Mouse (Mus musculus): ENCODE data around the gene Rnf186. TPM values are rescaled to one million over a fixed set of nuclear protein-coding genes. Genes with fewer than 3 reads are reported as not detected.
"Not testable (repeated sequence)": the region's sequence is repeated elsewhere in the genome, so short reads cannot be mapped to it uniquely, and the experiment has no call there.

The Rnf186 gene
- polyA plus RNA-seq, 1 experiment: 96.1 TPM

DNA sequence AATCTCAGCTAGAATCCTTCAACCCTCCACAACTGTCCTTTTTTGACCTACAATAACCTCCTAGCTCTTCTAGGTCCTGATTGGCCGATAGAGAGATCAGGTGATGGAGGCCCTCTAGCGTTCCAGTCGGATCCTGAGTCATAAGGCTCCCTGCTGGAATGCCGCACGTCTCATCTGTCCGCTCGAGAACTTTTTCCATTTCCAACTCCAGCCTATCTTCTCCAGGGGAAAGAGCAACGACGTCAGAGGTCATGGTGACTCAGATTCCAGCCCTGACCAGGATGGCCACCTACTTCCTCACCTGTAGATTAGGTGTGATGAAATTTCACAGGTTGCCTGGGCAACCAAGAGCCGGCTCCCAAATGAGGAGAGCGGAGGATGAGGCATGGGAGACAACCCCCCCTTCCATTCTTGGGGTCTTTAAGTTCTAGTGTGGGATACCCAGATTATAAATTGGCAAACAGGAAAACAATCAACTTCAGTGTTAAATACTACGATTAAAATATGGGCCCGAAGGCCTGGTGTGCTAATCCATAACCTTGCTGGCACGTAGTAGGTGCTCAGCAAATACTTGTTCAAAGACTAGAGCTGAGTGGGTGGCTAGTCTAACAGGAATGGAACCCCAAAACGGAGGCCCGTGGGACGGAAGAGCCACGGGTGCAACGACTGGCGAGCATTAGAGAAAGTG is 5.4 kb downstream of the Rnf186 start:
- DNase-seq (ENCODE audit: low read depth): peak; percentile 74

DNA sequence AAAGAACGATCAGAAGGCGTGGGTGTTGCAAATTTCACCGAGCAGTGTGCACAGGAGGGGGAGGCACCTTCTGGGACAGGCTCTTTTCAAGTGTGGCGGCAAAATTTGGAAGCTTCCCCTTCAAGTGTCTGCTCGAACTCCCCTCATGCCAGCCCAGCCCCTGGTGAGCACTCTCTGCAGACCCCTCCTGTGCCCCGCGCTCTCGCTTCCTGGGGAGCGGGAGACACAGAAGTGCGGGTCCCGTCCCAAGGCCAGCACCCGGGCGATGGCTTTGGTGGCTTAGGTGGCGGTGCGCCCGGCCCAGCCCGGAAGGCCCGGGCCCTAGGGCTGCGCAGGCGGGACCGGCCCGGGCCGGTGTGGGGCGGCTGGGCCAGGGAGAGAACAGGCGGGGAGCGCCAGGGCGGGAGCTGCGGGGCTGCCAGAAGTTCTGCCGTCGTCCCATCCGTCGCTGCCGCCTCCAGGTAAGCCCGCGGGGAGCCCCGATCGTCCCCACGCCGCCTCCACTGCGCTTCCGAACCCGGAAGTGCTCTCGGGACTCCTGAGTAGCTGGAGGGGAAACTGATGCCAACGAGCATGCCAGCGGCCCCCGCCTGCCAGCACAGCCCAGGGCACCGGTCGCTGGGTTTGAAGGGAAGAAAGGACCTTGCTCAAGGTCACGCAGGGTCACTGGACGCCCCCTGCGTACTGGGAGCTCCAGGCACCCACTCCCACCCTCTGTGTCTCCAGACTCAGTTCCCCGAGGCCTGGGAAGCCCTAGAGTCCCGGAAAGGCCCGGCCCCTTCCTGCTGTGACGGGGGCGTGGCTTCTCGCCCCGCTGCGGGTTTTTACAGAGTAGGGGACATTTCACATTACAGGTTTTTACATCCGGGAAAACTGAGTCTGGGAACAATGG is 6.2 kb downstream of the Rnf186 start, which contains the start of gene Tmco4:
Gene Tmco4 (plus strand): TSS at position 62 of the 892 bp plus-strand sequence.
- DNase-seq (ENCODE audit: low read depth): no peak

DNA sequence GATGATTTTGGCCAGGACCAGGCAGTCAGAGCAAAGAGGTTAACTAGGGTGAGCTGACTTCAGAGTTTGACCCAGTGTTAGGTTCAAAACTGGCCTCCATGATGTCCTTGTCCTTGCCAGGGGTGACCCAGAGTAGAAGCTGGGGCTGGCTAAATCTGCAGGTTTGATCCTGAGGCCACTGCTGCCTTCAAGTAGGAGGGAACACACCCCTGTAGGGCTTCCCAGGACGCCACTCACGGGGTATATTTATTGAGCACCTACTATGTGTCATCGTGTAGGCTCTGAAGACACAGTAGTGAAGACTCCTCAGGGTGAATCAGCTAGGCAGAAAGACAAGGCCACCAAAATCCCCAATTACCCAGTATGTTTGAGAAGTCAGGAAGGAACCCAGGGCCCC is 6.8 kb downstream of the Rnf186 start:
- DNase-seq (ENCODE audit: low read depth): no peak

DNA sequence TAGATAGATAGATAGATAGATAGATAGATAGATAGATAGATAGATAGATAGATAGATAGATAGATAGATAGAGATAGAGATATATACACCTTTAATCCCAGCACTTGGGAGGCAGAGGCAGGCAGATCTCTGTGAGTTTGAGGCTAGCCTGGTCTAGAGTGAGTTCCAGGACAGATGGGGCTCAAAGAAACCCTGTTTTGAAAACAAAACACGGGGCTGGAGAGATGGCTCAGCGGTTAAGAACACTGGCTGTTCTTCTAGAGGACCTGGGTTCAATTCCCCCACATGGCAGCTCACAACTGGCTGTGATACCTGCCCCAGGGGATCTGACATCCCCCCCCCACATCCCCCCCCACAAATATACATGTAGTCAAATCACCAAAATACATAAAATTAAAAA is 7.6 kb downstream of the Rnf186 start:
- not testable (repeated sequence) for DNase-seq (ENCODE audit: low read depth)

DNA sequence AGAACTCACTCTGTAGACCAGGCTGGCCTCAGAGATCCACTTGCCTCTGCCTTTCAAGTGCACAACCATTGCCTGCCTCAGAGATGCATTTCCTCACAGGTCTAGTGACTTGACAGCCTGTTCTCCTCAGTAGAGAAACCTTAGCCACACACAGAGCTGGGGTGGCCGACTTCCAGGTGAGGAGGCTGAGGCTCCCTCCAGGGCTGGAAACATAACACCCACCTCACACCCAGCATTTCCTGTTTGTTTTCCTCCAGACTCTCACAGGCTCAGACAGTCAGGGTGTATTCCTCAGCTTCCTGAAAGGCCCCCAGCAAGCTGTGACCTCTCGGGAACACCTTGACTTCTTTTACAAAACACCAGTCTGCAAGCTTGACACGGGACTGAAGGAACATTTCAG is 8.3 kb downstream of the Rnf186 start:
- DNase-seq (ENCODE audit: low read depth): no peak

DNA sequence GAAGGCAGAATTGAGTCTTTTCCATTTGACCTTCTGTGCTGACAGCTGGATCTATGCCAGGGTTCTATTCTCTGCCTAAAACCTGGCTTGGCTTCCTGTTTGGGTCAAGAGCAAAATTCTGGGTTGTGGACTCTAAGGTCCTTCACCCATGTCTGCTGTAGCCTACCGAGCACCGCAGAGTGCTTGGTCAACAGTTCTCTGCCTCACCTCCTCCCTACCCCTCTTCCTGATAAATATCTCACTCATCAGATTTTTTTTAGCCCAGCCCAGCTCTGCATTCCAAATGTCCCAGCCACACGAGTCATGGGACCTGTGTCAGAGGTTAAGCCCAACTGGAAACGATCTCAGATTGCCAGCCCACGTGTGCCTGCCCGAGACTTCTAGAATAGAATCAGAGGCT is 9.1 kb downstream of the Rnf186 start:
- DNase-seq (ENCODE audit: low read depth): no peak

DNA sequence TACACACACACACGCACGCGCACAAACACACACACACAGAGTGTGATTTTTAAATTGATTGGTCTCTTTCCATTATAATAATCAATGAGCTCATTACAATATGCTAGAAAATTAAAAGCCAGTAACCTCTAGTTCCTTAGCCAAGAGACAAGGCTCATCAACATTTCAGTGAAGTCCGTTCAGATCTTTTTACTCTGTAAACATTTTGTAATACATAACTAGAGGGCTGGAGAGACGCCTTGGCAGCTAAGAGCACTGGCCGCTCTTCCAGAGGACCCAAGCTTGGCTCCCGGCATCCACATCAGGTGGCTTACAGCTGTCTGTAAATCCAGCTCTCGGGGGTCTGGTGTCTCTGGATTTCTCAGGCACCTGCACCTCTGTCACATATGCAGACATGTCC is 13.1 kb downstream of the Rnf186 start:
- no peak for DNase-seq (ENCODE audit: low read depth)

DNA sequence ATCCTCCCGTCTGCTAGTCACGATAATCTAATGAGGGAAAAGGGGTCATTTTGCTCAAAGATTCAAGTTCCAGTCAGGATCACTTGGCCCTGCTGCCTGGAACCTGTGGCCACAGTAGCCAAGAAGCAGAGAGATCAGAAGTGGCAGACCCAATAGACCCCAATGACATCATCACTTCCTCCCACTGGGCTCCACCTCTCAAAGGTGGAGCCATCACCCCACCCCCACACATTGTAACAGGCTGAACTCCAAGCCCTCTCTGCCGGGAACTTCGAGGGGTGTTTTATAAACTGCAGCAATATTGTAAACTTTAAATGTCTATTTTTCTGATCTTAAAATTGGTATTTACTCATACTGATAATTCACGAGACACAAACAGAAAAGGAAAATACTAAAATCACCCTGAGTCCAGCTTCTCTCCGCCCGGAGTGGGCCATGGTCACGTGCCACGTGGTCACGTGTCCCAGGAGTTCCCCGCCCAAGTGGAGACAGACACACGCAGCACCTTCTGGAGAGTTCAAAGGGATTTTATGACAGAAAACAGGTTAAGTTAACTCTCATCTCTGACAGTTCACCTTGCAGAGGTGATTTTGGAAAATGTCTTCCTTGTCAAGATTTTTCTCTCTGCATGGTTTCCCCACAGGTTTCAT is 14.0 kb downstream of the Rnf186 start:
- DNase-seq (ENCODE audit: low read depth): no peak

DNA sequence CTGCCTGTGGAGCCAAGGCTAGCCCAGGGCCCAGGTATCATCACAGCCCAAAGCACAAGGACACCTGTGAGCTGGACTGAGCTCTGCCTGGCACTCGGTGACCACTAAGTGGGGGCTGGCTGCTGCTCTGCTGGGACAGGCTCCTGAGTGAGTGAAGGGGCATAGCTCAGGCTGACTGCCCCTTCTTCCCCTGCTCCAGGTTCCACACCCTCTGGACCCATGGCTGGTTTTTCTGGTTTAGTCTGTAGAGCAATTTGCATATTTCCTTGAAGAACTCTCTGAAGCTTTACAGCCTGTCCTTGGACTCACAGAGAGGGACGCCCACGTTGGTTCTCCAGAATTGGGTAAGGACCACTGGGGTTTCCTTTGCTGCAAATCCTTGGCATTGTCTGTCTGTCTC is 16.5 kb downstream of the Rnf186 start:
- no peak for DNase-seq (ENCODE audit: low read depth)

DNA sequence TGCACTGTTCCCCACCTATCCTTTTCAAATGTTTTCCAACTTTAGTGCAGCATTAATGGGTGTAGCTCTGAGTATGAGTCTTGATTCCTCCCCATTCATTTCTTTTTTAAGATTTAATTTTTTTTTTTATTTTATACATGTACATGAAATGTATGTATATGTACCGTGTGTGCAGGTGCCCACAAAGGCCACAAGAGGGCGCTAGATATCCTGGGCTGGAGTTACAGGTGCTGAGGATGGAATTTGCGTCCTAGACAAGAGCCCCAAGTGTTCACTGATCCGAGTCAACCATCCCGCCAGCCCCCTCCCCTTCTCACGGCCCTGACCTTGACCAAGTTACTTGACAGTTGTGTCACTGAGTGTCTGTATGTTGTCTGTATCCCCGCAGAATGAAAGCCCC is 17.8 kb downstream of the Rnf186 start:
- DNase-seq (ENCODE audit: low read depth): no peak

DNA sequence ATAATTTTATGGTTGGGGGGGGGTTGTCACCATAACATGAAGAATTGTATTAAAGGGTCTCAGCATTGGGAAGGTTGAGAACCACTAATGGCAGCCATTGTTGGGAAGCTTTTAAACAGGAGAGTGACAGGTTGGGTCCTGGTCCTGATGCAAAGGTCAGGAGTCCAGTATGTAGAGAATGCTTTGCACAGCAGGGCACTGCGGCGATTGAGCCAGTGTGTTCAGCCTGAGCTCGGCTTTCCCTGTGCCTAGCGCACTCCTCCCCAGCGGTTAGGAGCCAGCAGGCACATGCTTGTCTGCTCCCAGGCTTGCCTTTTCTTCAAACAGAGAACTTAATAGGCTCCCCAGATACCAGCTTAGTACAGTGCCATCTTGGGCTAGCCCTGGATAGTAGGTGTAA is 19.4 kb downstream of the Rnf186 start:
- DNase-seq (ENCODE audit: low read depth): no peak

DNA sequence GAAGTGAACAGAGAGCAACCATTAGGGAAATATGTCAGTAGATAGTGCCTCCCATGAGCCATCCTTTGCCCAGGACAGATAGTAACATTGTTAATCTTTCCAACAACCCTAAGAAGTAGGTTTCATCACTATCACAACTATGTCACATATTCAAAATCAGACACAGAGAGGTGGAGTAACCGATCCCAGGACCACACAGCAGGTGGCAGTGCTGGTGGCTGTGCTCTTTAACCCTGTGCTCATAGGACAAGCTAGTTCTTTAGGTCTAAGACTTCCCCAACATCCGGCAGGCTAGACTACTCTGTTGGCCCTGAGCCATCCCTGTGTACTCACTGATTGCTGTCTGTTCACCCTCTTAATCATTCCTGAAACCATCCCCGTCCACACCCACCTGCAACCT is 27.5 kb downstream of the Rnf186 start:
- DNase-seq (ENCODE audit: low read depth): no peak

DNA sequence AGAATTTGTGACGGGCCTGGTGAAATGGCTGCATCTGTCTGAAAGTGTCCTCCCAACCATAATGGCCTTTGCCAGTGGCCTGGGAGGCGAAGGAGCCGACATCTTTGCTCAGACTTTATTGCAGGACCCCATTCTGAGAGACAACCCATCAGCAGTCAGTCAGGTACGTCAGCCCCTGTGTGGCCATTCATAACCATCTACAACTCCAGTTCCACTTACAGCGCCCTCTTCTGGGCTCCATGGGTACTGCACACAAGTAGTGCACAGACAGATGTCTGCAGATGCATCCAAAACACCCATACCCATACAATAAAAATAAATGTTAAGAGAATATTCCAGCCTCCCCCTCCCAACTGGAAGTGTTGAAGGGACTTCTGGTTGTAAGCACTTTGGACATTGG is 29.5 kb downstream of the Rnf186 start:
- DNase-seq (ENCODE audit: low read depth): no peak

DNA sequence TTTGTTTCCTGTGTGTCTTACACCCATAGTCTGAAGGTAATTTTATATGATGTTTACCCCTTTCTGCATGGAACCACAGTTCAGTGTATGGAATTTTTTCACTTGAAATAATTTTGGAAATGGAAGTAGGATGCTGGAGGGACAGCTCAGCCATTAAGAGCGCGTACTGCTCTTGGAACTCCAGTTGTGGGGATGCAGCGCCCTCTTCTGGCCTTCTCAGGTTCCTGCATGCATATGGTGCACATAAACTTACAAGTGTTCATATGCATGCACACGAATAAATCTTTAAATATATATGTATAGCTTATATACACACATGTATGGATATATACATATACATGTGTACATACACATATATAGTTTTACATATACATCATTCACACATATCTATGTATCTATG is 30.2 kb downstream of the Rnf186 start:
- DNase-seq (ENCODE audit: low read depth): no peak

DNA sequence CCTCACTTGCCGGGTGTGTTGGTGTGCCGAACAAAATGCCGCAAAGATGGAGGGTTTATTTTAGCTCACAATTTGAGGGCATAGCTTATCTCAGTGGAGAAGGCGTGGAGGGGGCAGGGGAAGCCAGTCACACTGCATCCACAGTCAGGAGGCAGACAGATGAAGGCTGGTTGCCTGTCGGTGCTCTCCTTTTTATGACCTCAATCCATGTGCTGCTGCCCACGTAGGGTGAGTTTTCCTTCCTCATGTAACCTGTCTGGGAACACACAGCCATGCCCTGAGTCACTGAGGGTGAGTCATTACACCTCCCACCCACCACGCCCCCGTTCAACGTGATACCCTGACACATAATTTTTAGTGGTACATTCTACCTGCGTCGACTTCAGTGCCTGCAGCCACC is 31.7 kb downstream of the Rnf186 start:
- peak; percentile 50 for DNase-seq (ENCODE audit: low read depth)

DNA sequence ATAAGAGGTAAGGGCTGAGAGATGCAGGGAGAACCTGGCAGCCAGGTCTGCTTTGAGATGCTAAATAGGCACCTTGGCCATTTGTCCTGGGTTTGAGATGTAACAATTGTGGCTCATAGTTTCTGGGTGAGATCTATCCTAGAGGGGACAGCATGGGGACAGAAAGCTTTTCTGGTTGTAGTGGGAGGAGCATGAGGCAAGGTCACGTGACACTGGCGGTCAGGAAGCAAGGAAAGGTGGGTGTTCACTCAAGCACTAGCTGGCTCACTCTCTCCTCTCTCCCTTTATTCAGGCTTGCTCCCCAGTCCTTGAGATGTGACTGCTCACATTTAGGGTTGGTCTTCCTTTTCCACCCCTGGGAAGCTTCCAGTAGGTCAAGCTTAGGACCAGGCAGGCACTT is 34.1 kb downstream of the Rnf186 start:
- no peak for DNase-seq (ENCODE audit: low read depth)

DNA sequence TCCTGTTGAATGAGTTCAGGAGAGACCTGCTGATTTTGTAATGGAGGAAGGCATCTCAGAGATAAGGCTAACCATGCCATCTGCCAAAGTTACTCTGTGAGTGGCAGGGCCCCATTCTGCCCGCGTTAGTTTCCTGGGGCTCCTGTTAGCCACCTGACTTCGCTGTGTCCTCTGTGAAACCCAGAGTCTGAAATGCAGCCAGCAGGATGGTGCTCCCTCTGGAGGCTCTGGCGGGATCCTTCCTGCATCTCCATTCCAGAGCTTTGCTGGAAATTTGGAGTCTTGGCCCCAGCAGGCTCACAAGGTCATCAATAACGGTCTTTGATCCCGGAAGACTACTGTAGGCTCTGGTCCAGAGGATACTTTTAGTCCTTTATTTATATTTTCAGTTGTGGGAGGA is 34.5 kb downstream of the Rnf186 start:
- DNase-seq (ENCODE audit: low read depth): no peak

DNA sequence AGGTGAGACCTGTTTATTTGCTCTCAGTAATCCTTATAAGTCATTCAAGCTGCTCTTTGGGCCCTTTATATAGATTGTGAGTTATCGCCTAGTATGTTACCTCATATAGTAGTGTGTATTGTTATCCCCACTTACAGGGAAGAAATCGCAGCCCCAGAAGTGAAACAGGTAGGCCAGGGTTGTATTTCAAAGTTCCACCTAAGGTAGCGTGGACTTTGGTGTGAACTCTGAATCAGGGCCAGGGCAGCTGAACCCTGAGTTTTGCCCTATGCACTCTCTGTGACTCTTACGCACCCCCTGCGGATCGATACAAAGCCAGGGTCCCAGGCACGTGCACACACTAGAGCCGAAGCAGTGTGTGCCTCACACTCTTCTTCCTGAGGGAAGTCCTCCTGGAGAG is 37.2 kb downstream of the Rnf186 start:
- DNase-seq (ENCODE audit: low read depth): no peak

DNA sequence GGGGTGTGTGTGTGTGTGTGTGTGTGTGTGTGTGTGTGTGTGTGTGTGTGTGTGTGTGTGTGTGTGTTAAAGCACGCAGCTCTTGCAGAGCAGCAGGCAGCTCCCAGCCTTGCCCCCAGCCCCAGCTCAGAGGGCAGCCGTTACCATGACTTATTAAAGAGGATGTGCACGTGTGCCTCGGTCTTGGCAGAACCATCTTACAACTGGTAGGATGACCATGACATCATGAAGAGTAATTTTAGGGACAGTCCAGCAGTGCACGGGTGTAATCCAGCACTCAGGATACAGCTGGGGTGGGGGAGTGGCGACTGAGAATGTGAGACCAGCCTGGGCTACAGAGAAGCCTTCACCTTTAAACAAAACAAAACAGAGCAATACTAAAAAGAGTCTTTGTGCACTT is 38.3 kb downstream of the Rnf186 start:
- no peak for DNase-seq (ENCODE audit: low read depth)

DNA sequence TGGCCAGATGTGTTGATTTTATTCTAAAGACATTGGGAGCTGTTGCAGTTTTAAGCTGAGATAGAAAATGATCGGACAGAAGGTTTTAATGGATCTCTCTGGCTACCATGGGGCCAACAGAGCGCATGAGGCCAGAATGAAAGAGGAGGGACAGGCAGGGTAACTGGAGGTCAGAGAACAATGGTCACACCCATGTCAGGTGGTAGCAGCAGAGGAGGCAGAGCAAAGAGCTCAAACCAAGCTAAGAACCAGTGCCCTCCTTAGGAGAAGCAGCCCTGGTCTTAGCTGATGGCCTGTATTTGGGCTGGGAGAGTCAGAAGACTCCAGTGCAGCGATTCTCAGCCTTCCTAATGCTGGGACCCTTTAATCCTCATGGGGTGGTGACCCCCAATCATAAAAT is 40.4 kb downstream of the Rnf186 start:
- DNase-seq (ENCODE audit: low read depth): no peak

DNA sequence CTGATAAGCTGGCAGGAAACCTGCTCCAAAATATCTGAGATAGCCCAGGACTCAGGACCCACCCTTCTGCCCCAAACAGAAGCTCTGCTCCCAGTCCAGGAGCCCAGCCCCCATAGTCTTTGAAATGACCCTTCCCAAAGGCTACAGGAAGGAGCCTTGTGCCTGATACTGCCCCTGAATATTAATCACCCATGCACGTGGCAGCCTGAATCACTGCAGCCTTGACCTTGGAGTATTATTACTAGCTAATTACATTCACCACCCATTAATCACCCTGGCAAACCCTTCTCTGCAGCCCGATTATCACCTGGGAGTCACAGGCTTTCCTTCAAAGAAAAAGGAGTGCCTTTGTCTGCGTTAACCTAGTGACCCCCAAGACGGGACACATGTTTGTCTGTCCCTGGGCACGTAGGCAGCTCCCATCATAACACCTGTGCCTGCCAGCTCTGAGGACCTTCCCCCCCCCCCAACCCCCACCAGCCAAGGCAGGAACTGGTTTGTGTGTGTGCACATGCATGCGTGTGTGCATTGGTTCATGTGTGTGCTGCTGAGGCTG is 41.1 kb downstream of the Rnf186 start:
- DNase-seq (ENCODE audit: low read depth): no peak

DNA sequence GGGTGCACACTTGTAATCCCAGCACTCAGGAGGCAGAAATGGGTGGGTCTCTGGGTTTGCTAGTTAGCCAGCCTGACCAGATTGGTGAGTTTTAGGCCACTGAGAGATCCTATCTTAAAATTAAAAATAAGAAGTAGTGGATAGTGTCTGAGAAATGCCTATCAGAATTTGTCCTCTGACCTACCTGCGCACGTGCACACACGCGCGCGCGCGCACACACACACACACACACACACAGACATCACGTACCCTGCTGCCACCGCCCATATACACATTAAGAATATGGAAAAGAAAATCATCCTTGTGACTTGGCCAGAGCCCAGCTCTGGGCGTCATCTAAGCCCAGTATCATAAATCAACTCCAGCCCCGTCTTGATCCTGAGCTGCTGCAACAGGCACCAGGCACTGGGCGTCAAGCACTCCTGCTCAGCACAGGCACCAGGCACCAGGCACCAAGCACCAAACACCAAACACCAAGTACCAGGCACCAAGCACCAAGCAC is 44.3 kb downstream of the Rnf186 start:
- no peak for DNase-seq (ENCODE audit: low read depth)

Measured in gonadal fat pad, adult 2 months (tissue).